Mouse (Mus musculus) erythroblast, adult 5-6 weeks (primary cell): ENCODE data around the gene Grn. TPM values are rescaled to one million over a fixed set of nuclear protein-coding genes. Genes with fewer than 3 reads are reported as not detected.

Source experiments
- ATAC-seq: replicated peaks from 2 replicates; pipeline ENCODE4 v1.8.0; 2016; ENCODE audit warnings: moderate number of reproducible peaks, mild to moderate bottlenecking, moderate TSS enrichment, inconsistent platforms; ENCODE audit not compliant: poor library complexity, low FRiP score, severe bottlenecking
- total RNA-seq, 2 experiments: library from RNA; stranded (forward) in 1 of 2; stranded (reverse) in 1 of 2; fragments of 150-400 nt in 1 of 2; fragments of 200-764, 138-1000 nt in 1 of 2; gene quantifications; 2 replicates each; pipeline versions ENCODE4 v1.2.3 to v1.2.4; 2015 to 2017; ENCODE audit warnings: low replicate concordance in 2 of 2

Grn gene
- total RNA-seq, 2 experiments from 2014 or later: 56.1 to 85.7 TPM

DNA sequence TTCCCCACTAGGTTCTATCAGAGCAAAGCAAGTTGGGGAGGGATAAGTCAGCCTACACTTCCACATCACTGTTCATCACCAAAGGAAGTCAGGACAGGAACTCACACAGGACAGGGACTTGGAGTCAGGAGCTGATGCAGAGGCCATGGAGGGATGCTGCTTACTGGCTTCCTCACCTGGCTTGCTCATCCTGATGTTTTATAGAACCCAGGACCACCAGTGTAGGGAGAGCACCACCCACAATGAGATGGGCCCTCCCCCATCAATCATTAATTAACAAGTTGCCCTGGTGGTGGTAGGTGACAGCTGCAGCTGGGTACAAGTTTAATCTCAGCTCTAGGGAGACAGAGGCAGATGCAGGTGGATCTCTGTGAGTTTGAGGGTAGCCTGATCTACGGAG, 13.0 kb upstream of the Grn start:
- ATAC-seq: no peak

DNA sequence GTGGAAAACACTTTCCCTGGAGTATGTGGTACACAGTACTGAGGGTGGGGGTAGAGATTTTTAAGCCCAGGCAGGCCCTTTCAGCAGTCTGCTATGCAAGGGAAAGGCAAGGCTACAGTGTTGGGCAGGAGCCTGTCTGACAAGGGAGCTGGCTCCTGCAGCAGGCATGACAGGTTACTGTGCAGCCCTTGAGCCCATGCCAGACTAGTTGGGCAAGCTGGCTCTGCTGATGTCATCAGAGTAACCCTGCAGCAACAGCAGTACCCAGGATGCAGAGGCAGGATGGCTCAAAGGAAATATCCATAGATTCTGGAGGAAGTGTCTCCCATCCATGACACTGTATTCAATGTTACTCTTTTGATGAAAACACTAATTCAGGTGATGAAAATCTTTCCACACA, 11.2 kb upstream of the Grn start:
- ATAC-seq: no peak

DNA sequence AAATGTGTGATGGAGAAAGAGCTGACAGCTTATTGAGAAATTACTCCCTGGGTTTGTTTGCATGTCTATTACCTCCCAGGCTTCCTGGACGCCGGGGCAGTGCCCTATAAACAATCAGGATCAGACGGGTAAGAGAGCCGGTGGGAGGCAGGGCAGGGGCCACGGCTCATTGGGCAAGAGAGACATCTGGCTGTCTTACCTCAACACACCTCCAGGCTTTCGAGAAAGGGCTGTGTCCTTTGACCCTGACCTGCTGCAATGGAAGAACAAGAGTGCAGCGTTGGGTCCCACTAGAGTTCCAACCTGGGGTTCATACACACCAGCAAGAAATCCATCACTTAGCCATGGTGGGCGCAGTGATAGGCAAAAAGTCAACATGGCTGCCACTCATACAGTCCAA, 8.6 kb upstream of the Grn start:
- ATAC-seq: no peak

DNA sequence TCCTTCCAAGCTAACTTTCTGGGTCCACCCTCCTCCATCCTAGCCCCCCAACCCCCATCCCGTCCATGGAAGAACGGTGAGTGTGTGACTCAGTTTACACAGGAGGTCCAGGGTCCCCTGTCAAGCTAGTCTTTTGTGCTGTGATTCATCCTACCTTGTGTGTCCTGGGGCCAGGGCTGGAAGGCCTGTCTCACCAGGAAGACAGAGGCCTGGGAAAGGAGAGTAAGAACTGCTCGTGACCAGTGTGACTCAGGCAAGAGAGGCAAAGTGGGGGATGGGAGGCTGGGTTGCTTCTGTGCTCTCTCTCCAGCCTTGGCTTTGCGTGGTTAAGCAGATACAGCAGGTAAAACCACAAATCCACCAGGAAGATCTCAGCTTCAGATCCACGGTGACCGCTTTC, 5.4 kb upstream of the Grn start:
- ATAC-seq: 0 out of 2 replicates have a peak, but pooled peaks have one; percentile 37

DNA sequence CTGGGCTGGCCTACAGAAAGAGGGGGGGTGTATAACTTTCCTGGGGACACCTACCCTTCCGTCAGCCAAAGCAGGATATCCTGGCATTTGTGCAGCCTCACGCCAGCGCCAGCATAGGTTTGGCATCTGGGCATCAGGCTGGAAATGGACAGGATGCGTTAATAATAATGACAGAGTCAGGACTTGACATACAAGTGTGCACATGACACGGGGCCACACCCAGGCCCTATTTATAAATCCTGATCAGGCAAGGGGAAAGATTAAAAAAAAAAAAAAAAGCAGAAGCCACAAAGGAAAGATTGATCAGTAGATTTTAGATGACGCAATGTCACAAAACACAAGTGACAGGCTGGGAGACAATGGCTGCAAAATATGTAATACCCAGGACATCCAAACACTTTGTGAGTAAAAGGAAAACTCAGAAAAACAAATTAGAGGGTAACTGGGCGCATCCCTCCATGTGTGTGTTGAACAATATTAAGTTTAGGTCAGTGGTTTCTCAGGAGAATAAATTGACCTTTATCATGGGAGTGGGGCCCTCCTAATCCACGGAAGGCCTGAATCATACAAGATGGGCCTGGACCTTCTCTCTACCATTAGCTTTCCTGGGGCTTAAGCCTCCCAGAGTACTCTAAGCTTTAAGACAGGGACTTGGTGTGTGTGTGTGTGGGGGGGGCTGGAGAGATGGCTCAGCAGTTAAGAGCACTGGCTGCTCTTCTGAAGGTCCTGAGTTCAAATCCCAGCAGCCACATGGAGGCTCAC, 4.4 kb upstream of the Grn start:
- ATAC-seq: no peak

DNA sequence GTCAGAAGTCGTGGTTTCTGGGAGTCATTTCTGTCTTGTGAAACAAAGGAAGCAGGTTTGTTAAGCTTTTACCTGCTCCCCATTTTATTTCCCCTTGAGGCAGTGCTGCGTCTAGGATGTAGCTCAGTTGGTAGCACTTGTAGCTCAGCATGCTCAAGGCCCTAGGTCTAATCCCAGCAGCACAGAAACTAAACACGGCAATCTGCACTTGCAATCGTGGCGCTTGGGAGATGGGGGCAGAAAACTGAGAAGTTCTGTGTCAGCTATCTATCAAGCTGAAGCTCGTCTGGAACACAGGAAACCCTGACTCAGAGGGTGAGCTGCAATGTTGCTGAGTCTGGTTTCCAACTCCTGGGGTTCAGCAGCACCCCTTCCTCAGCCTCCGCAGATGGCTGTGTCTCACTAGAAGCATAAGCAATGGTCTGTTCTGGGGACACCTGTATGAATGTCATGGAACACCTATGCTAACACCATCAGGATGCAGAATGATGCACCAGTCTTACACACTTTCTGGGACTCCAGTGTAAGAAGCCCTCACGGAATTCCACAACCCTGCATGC, 1.1 kb upstream of the Grn start:
- ATAC-seq: no peak

DNA sequence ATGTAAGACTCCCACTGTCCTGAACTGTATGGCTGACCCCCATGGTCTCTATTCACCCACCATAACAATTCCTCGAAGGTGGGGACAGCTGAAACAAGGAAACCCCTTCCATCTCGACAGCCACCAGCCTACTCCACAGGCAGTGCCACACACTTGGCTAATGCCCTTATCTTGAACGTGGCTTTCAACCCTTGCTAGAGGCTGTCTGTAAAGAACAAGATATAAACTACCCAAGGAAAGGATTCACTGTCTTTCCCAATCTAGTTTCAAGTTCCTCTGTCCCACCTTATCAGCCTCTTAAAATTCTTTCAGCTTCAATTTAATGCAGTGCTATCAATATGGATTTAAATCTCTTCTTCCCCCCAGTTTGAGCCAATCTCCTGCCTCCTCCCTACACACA, 564 bp upstream of the Grn start:
- no peak for ATAC-seq

DNA sequence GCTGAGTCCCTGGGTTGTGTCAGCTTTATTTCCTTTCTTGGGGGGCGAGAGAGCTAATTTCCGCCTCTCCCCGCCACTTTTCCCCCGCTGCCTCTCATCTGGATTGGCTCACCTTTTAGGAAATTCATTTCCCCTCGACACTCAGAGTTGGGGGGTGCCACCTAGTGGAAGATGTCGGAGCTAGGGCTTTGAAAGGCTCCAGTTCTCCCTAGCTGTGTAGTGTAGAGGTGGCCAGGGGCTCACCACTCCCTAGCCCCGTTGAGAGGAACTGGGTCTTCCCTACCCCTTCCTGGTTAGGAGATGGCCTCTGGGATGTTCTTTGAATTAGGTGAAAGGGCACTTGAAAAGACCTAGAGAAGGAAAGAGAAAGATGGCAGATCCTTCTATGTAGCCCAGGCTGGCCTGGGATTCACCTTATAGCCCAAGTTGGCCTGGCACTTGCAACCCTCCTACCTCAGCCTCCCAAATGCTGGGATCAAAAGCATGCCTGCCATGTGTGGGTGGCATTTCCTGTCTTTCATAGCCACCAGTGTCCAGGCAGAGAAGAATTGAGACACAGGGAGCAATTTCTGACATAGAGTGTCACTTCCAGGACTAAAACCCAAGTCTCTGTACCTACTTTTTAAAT, 1.0 kb downstream of the Grn start:
- peak; percentile 58 for ATAC-seq

DNA sequence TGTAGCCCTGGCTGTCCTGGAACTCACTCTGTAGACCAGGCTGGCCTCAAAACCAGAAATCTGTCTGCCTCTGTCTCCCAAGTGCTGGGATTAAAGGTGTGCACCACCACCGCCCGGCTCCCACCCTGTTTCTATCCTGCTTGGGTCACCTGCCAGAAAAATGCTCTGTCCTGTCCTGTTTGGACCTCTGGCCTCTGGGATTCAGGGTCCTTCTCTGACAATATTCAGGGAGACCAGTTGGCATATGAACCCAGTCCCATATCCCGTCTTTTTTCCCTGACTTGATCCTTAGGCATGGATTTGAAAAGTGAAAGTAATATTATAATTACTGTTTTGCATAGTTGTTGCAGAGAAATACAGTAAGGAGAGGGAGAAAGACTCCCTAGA, 1.6 kb downstream of the Grn start:
- no peak for ATAC-seq

DNA sequence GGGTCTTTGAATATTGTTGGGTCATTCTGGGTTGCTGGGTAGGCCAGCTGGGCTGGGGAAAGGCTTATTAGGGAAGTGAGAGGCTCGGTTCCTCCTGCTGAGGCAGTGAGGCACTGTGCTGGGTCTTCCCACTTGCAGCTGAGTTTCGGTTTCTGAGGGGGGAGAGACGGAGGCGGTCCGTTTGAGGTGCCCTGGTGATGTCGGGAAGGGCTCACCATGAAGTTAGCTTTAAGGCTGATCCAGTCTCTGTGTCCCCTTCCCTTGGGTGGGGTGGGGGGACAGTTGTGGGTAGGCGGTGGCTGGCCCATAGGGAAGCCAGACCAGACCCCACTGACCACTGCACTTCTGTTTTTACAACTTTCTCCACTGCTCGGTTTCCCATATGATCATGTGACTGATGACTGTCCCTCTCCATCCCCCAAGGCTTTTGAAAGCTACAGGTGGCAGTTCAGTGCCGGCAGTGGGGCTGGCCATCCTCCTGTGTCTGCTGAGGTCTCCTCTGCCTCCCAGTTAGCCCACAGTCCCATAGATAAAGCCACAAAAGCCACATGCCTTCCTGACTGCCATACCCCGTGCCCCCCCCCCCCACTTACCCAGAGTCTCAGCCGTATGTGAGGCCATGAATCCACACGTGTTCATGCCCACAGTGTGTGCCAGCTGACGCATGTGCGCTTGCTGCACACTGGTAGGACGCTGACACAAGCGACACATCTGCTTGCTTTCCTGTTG, 2.2 kb downstream of the Grn start:
- no peak for ATAC-seq

DNA sequence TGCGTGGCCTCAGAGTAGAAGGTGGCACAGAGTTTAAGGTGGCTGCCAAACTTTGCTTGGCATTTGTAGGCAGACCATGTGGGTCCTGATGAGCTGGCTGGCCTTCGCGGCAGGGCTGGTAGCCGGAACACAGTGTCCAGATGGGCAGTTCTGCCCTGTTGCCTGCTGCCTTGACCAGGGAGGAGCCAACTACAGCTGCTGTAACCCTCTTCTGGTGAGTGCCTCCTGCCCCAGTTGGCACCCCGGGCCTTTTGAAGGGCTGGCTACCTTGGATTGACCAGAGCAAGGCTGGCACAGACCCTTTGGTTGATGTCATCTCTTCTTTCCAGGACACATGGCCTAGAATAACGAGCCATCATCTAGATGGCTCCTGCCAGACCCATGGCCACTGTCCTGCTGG, 2.8 kb downstream of the Grn start:
- no peak for ATAC-seq

DNA sequence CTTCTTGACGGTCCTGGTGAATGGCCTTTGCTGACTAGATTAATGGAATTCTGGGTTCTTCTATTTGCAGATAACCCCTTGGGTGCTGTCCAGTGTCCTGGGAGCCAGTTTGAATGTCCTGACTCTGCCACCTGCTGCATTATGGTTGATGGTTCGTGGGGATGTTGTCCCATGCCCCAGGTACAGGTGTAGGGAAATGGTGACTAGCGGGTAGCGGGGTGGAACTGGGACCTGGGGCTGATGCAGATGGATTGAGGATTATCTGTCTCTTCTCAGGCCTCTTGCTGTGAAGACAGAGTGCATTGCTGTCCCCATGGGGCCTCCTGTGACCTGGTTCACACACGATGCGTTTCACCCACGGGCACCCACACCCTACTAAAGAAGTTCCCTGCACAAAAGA, 3.8 kb downstream of the Grn start:
- no peak for ATAC-seq

DNA sequence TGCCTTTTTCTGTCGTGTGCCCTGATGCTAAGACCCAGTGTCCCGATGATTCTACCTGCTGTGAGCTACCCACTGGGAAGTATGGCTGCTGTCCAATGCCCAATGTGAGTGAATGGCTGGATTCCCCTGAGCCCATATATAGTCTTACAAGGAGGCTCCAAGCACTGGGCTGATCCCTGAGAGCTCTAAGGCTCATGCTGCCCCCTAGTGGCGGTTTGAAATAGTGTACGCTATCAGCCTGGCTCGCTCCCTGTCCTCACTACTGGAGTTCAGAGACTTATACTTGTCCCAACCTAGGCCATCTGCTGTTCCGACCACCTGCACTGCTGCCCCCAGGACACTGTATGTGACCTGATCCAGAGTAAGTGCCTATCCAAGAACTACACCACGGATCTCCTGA, 4.3 kb downstream of the Grn start:
- peak; percentile 64 for ATAC-seq

DNA sequence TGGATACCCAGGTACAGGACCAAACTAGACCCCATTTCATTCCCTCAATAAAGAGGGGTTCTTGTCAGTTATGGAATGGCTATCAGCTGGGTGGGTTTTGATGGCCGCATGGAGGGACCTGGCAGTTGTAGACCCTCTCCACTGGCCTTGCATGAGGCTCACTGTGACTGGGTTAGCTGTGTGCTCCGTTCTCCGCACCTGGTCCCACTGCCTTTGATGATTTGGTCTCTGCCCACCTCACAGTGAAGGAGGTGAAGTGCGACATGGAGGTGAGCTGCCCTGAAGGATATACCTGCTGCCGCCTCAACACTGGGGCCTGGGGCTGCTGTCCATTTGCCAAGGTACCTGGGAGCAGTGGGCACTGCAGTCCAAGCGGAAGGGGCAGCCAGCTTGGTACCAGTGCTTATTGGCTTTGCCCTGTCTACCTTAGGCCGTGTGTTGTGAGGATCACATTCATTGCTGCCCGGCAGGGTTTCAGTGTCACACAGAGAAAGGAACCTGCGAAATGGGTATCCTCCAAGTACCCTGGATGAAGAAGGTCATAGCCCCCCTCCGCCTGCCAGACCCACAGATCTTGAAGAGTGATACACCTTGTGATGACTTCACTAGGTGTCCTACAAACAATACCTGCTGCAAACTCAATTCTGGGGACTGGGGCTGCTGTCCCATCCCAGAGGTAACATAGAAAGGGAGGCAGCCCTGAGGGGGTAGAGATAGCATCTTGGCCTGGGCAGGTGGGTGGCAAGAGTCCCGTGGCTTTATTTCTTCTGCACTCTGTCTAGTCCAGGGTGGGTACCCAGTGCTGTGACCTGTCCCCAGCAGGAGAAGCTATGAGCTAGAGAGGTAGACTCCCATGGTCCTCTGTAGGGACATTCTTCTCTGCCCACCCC, 4.9 kb downstream of the Grn start:
- ATAC-seq: no peak

DNA sequence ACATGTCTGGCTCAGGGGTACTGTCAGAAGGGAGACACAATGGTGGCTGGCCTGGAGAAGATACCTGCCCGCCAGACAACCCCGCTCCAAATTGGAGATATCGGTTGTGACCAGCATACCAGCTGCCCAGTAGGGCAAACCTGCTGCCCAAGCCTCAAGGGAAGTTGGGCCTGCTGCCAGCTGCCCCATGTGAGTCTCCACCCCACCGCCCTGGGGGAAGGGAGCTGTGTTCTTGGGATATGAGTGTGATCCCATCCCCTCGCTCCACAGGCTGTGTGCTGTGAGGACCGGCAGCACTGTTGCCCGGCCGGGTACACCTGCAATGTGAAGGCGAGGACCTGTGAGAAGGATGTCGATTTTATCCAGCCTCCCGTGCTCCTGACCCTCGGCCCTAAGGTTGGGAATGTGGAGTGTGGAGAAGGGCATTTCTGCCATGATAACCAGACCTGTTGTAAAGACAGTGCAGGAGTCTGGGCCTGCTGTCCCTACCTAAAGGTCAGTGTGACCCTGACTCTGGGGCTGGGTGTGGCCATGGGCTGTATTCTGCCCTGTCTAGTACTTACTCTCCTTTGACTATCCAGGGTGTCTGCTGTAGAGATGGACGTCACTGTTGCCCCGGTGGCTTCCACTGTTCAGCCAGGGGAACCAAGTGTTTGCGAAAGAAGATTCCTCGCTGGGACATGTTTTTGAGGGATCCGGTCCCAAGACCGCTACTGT, 5.8 kb downstream of the Grn start:
- ATAC-seq: no peak

DNA sequence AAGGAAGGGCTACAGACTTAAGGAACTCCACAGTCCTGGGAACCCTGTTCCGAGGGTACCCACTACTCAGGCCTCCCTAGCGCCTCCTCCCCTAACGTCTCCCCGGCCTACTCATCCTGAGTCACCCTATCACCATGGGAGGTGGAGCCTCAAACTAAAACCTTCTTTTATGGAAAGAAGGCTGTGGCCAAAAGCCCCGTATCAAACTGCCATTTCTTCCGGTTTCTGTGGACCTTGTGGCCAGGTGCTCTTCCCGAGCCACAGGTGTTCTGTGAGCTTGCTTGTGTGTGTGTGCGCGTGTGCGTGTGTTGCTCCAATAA, 6.3 kb downstream of the Grn start:
- no peak for ATAC-seq

DNA sequence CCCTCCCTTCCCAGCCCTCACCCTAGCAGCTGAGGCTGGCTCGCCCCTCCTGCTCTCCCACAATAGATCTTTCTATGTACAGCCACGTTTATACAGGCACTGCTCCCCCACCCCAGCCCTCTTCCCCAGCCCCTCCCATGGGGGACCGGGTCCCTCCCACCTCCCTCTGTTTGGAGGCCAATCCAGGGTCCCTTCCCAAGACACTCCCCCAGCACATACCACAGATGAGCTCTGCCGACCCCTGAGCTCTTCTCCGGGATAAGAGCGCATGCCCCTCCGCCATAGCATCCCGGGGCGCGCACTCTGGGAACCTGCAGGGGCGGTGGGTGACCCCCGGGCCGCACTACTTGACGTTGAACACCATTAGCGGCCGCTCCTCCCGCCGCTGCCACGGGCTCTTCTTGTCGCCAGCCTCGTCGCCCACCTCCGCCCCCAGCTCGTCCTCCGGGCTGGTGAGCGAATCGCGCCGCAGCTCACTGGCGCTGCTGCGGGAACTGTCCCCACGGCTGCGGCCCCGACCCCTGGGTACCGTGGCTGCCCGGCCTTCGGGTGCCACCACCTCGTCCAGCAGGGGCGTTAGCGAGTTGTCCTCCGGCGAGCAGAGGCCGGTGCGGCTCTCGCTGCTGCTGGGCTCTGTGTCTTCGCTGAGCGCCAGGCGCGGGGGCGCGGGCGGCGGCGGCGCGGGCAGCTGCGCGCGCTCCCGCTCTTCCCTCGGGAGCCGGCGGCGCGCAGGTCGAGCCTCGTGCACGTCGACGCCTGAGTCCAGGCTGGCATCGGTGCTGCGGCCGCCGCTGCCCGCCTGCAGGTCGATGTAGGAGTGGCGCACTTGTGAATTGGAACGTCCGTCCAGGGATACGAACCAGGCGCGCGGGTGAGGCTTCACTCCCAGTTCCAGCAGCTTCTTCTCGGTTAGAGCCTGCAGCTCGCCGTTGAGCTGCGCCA, 7.3 kb downstream of the Grn start:
- ATAC-seq: no peak
